Mouse (Mus musculus) forebrain, embryonic 10.5 days (tissue): Measurements from ENCODE around the gene Nfib. TPM values are rescaled to one million over a fixed set of nuclear protein-coding genes. Genes with fewer than 3 reads are reported as not detected.

ENCODE experiments used
- DNase-seq: peaks from one replicate; pipeline ENCODE4 v3.0.0-alpha.2; 2017; ENCODE audit warnings: low spot score; ENCODE audit errors: extremely low spot score
- H3K27ac ChIP-seq: fragments of 300-500 bp; sonication (generic); 2 replicates; pipeline ENCODE4 v1.5.1; 2016; ENCODE audit warnings: mild to moderate bottlenecking
- H3K27me3 ChIP-seq: fragments of 300-500 bp; sonication (generic); 2 replicates; pipeline ENCODE4 v1.6.1; 2016; ENCODE audit warnings: mild to moderate bottlenecking; ENCODE audit not compliant: poor library complexity, severe bottlenecking
- H3K36me3 ChIP-seq: fragments of 300-500 bp; sonication (generic); replicated peaks from 2 replicates; pipeline ENCODE4 v1.6.1; 2016; ENCODE audit warnings: mild to moderate bottlenecking, moderate library complexity
- H3K4me1 ChIP-seq: fragments of 300-500 bp; sonication (generic); 2 replicates; pipeline ENCODE4 v1.6.1; 2016
- H3K4me3 ChIP-seq: fragments of 300-500 bp; sonication (generic); 2 replicates; pipeline ENCODE4 v1.5.1; 2016; ENCODE audit warnings: mild to moderate bottlenecking, moderate library complexity
- H3K9me3 ChIP-seq: fragments of 300-500 bp; sonication (generic); 2 replicates; pipeline ENCODE4 v1.6.1; 2016; ENCODE audit warnings: mild to moderate bottlenecking, moderate library complexity
- WGBS: fragments of 180-500 bp; shearing (Covaris S2); methylation state at CpG from one replicate; pipeline ENCODE4 v1.1.7; 2016; 5-methylcytosine and 5-hydroxymethylcytosine counted together
- polyA plus RNA-seq: library from polyadenylated mRNA; unstranded; fragments of >200 nt; fragmentation: Nextera tagmentation; extraction: Ambion mirVana; gene quantifications from 2 replicates; pipeline ENCODE4 v1.2.1, GENCODE M21; 2016

Gene Nfib
- polyA plus RNA-seq, 1 experiment from 2014 or later = 21.8 TPM

DNA sequence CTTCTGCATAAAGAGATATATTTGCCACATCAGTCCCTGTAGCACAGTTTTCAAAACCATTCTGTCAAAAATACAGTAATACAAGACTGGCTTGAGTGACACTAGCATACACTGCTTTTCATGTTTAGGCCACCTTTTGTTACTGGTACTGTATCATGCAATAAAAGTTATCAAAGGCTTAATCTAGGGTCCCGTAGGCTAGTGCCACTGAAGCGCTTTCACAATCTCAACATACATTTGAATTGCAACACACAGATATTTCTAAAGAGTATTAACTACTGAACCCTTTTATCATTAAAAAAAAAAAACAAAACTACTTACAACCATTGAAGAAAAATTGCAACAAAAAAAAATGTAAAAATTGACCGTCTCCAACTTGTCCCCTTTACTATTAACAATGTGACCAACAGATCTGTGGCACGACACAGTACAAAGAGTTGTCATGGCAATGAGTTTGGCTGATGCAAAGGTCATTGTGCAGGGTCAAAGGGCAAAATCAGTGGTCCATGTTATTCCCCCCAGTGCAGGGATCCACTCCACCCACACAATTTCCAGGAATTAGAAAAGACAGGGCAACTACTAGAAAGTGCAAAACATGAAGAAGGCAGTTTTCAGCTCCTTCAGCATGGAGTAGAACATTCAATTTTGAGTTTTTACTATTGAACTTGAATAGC lies 414.2 kb downstream of the Nfib start:
- DNase-seq = no peak

DNA sequence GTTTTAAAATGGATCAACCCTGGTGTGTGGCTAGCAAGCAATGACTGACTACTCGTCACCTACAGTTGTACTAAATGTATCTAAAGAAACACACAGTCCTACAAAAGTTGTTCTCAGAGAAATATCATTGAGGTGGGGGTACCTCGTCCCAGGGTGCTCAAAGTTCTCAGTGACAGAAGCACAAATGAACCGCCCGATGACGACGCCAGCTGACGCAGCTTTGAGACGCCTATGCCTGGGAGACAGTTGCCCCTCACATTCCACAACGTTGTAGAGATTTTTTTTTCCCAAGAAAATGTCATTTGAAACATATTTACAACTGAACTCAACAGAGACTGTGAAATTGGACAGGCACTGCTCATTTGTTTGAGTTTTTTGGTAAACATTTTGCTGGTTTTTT lies 414.9 kb downstream of the Nfib start:
- Histone ChIP-seq H3K36me3 (no peaks in the 10 kb centered on the region), H3K4me3 (no peak overlapping the region), H3K4me1 (peaks cover 49% of the 10 kb centered on the region), H3K9me3 (no peaks in the 10 kb centered on the region), H3K27me3 (no peaks in the 10 kb centered on the region), H3K27ac (no peak overlapping the region)
- DNase-seq = no peak
- WGBS = 78% methylated on average over 9 of the region's 9 CpGs

More for the DNA sequence above, 414.2 kb downstream of the Nfib start:
- 45% methylated on average over 4 of the region's 4 CpGs for WGBS
- H3K36me3 ChIP-seq = peaks cover 2% of the 10 kb centered on the region; the same call in 1 of the 2 replicates
- H3K4me1 ChIP-seq = peaks cover 49% of the 10 kb centered on the region
- no peak overlapping the region for H3K4me3 ChIP-seq
- no peaks in the 10 kb centered on the region for H3K9me3 ChIP-seq
- H3K27me3 ChIP-seq = no peaks in the 10 kb centered on the region
- H3K27ac ChIP-seq = no peak overlapping the region

DNA sequence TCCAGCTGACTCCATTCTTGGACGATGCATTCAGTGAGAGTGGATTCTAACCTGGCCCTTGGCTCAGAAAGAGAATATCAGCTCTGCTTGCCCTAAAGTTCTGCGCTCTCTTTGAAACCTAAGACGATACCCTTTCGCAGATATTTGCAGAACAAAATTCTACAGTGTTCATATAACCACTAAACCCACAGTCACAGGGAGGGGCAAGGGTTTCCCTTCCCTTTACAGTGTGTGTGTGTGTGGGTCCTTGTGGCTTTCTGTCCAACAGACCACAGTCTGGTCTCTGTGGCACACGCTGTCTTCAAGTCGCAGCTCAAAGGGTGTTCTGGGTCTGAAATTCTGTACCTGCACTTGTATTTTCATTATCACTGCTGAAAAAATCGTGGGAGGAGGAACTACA lies 416.0 kb downstream of the Nfib start:
- Histone ChIP-seq H3K9me3 (no peaks in the 10 kb centered on the region), H3K4me3 (no peak overlapping the region), H3K27me3 (no peaks in the 10 kb centered on the region), H3K36me3 (no peaks in the 10 kb centered on the region), H3K27ac (peak overlapping the region; percentile 13), H3K4me1 (peaks cover 49% of the 10 kb centered on the region)
- WGBS = 77% methylated on average over 7 of the region's 7 CpGs
- DNase-seq = no peak

DNA sequence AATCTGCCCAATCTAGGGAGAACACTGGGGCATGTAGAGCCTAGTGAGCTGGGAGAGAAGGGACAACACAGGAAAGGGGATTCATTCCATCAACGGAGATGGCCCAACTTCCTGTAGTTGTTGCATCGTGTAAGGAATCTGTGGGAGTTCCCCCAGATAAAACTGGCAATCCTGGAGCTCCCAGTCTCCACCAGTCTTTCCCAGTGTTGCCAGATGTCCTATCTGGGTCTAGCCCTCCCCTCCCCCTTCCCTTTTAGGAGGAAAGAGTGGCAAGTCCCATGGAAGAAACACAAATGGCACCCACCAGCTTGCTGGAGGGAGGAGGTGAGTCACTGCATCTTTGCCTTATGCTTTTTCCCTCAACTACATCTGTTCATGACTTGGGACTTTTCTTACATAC lies 417.4 kb downstream of the Nfib start:
- Histone ChIP-seq H3K27me3 (no peaks in the 10 kb centered on the region), H3K27ac (no peak overlapping the region), H3K9me3 (no peaks in the 10 kb centered on the region), H3K36me3 (no peaks in the 10 kb centered on the region), H3K4me1 (peaks cover 36% of the 10 kb centered on the region), H3K4me3 (no peak overlapping the region)
- DNase-seq = no peak
- WGBS = 81% methylated on average over 2 of the region's 2 CpGs

DNA sequence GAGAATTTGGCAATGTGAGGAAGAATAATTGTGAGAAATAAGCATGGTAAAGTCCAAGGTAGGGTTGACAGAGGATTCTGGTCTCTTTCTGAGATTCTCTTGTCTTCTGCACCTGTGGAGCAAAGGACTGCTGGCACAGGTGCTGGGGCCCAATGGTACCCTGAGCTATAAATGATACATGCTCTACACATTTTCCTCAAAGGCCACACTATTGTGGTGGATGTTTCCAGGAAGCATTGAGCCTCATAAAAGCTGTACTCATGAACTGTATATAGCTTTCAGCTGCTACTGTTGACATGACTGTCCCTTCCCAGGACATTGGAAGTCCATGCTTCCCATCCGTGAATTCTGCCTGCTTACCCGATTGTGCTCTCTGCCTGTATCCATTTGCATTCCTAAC lies 418.1 kb downstream of the Nfib start:
- Histone ChIP-seq H3K27me3 (no peaks in the 10 kb centered on the region), H3K4me1 (peaks cover 31% of the 10 kb centered on the region), H3K4me3 (no peak overlapping the region), H3K27ac (no peak overlapping the region), H3K36me3 (no peaks in the 10 kb centered on the region), H3K9me3 (no peaks in the 10 kb centered on the region)
- 93% methylated on average over 2 of the region's 2 CpGs for WGBS
- DNase-seq = no peak

DNA sequence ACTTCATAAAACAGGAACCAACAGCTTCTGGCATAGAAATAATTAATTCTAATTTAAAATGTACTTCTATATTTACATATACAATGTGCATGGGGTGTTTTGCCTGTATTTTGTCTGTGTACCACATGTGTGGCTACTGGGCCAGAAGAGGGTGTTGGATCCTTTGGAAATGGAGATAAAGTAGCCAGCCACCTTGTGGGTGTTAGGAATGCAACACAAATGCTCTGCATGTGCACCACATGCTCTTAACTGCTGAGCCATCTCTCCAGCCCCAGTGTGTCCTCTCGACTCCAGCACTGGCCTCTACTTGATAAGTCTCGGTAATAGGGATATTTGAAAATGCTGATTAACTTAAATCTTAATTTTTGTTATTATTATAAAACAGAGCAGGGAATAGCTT lies 418.6 kb downstream of the Nfib start:
- Histone ChIP-seq H3K4me3 (no peak overlapping the region), H3K36me3 (no peaks in the 10 kb centered on the region), H3K27ac (no peak overlapping the region), H3K4me1 (peaks cover 28% of the 10 kb centered on the region), H3K27me3 (no peaks in the 10 kb centered on the region), H3K9me3 (no peaks in the 10 kb centered on the region)
- no peak for DNase-seq
- 90% methylated on average over 2 of the region's 2 CpGs for WGBS

DNA sequence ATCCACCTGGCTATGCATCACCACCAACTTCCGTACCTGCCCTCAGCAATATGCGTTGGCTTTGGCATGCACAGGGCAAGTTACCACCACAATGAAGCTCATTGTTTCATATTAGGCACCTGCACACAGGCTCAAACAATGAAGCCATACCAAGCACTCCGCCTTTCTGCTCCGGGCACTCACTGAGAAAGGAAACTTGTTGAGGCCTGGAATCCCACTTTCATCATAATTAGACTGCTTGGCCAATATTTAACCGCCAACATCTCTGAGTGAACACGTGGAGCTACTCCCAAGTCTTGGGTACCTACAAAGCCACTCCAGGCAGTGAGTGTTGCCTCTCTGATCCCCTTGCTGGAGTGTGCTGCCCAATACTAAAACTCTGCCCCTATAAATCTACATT lies 422.0 kb downstream of the Nfib start:
- H3K4me1 ChIP-seq = no peaks in the 10 kb centered on the region
- DNase-seq = no peak
- no peaks in the 10 kb centered on the region for H3K27me3 ChIP-seq
- WGBS = 89% methylated on average over 6 of the region's 6 CpGs
- H3K27ac ChIP-seq = no peak overlapping the region
- H3K9me3 ChIP-seq = no peaks in the 10 kb centered on the region
- no peak overlapping the region for H3K4me3 ChIP-seq
- H3K36me3 ChIP-seq = no peaks in the 10 kb centered on the region

DNA sequence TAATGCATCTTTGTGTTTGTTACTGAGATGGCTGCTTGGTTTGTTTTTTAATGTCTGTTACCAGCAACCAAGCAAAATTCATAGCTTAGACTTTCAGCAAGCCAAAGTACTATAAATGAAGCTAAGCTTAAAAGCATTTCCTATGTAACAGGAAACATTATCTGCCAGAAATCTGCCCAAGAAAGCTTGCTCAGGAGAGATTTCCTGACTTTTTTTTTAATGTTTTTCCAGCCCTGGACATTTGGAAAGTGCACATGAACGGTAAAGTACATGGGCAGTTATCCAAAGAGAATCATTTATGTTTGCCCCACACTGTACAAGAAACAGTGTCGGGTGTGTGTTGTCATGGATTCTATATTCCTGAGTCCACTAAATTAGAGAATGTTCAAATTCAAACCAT lies 429.6 kb downstream of the Nfib start:
- WGBS = 86% methylated on average over 2 of the region's 2 CpGs
- H3K36me3 ChIP-seq = no peaks in the 10 kb centered on the region
- no peak overlapping the region for H3K27ac ChIP-seq
- no peaks in the 10 kb centered on the region for H3K9me3 ChIP-seq
- H3K27me3 ChIP-seq = no peaks in the 10 kb centered on the region
- DNase-seq = no peak
- H3K4me3 ChIP-seq = no peak overlapping the region
- peaks cover 11% of the 10 kb centered on the region; the same call in 1 of the 2 replicates for H3K4me1 ChIP-seq

DNA sequence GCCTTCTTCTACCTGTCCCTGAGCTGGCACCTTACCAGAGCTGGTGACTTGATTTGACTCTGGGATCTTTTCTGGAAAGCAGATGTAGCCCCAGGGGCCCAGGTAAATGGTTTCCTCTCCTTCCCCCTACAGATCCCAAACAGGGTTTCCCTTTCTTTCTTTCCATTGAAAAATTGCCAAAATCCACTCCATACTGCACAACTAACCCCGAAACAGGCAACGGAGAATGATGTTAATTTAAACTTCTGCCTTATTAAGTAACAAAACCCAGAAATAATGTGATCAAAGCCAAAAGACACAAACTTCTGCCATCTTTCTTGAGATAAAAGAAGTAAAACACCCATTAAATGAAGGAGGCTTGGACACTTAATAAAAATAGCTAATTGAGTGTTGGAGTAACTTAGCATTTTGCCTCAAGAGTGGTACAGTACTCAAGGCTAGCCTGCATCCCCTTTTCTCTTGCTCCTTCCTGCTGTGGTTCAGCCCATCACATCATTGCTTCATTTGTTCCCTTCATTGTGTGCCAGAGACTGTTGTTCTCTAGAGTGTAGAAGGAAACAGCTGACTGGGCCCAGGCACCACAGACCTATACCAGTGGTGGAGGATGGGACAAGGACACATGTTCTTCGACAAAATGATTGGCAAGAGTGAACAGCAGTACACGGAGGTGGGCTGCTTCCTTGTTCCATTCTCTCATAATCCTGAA lies 432.3 kb downstream of the Nfib start:
- peak overlapping the region; percentile 41; the same call in 1 of the 2 replicates for H3K27ac ChIP-seq
- 92% methylated on average over 4 of the region's 4 CpGs for WGBS
- no peak for DNase-seq

DNA sequence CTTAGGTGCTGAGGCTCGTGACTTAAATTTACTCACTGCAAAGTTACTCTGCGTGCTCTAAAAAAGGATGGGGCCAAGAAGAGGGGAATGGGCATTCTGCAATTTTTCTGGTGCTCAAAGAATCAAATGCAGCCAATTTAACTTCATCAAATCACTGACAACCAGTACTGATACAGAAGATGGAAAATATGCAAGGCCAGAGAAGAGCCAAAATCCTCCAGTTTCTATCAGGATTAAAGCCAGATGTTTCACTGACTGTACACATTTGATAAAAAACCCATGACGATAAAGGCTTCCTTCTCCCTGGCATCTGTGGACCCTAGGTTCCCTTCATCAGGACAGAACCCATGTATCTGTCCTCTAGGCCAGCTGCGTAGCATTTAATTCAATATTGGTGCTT lies 433.5 kb downstream of the Nfib start:
- 73% methylated on average over 4 of the region's 4 CpGs for WGBS
- Histone ChIP-seq H3K4me1 (peaks cover 17% of the 10 kb centered on the region), H3K27ac (no peak overlapping the region), H3K4me3 (no peak overlapping the region), H3K9me3 (no peaks in the 10 kb centered on the region), H3K27me3 (no peaks in the 10 kb centered on the region), H3K36me3 (no peaks in the 10 kb centered on the region)
- no peak for DNase-seq

More for the DNA sequence above, 432.3 kb downstream of the Nfib start:
- H3K27me3 ChIP-seq = no peaks in the 10 kb centered on the region
- no peaks in the 10 kb centered on the region for H3K36me3 ChIP-seq
- H3K4me3 ChIP-seq = no peak overlapping the region
- H3K4me1 ChIP-seq = peaks cover 13% of the 10 kb centered on the region
- no peaks in the 10 kb centered on the region for H3K9me3 ChIP-seq

DNA sequence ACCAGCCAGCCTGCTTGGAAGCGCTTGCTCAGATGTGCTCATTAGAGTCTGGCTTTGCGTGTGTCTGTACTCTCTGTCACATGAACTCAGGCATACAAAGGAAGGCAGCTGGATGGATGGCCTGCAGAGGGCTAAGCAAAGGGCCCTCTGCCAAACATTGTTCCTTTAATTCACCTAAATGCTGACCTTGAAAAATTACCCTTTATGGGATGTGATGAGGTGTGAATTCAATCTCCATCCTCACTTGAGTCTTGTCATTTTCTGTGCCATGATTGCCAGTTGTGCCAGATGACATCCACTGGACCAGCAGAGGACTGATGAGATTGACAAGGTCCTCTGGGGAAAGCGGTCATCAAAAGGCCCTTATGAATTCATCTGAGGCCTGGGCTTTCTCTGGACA lies 434.0 kb downstream of the Nfib start:
- Histone ChIP-seq H3K27me3 (no peaks in the 10 kb centered on the region), H3K27ac (no peak overlapping the region), H3K36me3 (no peaks in the 10 kb centered on the region), H3K9me3 (no peaks in the 10 kb centered on the region), H3K4me1 (peaks cover 17% of the 10 kb centered on the region), H3K4me3 (no peak overlapping the region)
- DNase-seq = no peak
- 84% methylated on average over 3 of the region's 3 CpGs for WGBS

DNA sequence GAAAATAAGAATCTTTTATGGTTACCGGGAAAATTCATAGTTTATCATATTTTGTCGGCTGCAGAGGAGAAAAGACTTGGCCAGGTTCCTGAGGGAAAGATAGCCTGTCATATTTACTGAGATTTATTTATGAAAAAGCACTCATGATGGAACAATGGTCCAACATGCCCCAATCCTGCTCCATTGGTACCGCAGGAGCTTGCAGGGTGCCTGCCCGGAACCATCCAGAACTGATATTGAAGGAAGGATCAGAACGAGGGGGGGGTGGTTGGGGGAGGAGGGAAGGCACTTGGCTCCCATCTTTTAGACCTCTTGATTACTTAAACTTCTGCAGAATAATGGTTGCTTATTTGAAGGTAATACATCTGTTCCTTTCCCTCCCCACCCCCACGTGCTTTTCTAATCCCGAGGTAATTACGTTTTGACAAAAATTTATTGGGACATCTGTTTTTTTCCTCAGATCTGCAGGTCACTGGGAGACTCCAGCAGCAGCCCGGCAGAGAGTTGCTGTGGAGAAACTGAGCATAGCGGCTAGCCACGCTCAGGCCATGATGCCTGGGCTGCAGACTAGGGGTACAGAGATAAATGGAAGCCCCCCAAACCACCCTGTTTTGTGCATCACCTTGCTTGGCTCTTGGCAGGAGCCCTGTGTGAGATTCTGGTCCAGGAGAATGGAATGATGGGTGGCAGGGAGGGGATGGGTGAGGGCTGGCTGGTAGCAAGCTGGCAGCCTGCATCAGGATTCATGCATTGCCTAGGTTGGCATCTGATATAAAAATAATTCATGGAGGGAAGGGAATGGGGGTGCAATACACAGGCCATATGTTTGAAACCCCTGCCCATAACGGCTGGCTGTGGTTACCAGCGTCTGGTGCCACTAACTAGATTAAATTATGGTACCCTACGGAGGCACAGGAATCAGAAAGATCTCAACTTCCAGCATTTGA lies 437.4 kb downstream of the Nfib start:
- Histone ChIP-seq H3K27ac (no peak overlapping the region), H3K9me3 (no peaks in the 10 kb centered on the region), H3K4me1 (peaks cover 31% of the 10 kb centered on the region), H3K27me3 (no peaks in the 10 kb centered on the region), H3K36me3 (no peaks in the 10 kb centered on the region), H3K4me3 (no peak overlapping the region)
- DNase-seq = no peak
- 84% methylated on average over 14 of the region's 14 CpGs for WGBS
